Mouse (Mus musculus): ENCODE results near the gene Sp2. TPM values are rescaled to one million over a fixed set of nuclear protein-coding genes. Genes with fewer than 3 reads are reported as not detected.

The Sp2 gene
- polyA plus RNA-seq, 1 experiment from 2014 or later = 15.7 TPM

DNA sequence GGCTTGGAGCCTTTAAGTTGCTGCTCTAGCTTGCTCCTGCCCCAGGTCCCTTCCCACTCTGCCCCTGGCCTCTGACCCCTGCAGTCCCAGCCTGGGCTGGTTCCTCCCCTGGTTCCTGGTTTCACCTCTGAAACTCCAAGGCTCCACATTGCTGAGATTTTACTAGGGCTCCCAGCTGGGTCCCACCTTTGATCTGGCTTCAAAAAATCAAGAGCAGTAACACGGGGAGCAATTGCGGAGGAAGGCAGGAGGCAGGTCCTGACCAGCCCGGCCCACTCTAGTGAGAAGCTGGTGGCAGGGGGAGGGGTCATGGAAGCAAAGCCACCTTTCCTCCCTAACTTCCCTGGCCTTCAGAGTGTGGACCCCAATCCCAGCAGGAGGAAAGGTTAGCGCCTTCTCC, 2.1 kb upstream of the Sp2 start:
- Histone ChIP-seq H3K4me1 (ENCODE audit: control insufficient read depth, insufficient read depth, low read length) (peaks cover 3% of the 10 kb centered on the region; the same call in 1 of the 2 replicates), H3K36me3 (ENCODE audit: control insufficient read depth, insufficient read depth) (no peaks in the 10 kb centered on the region), H3K9me3 (replicated peaks; ENCODE audit: control insufficient read depth, low read length) (no peaks in the 10 kb centered on the region), H3K27ac (ENCODE audit: low read length) (no peak overlapping the region), H3K9ac (ENCODE audit: low read length) (no peak overlapping the region), H3K4me2 (ENCODE audit: low read depth, low read length) (no peak overlapping the region), H3K4me3 (ENCODE audit: low read length) (no peak overlapping the region), H3K27me3 (ENCODE audit: control insufficient read depth, insufficient read depth, low read length) (peaks cover 38% of the 10 kb centered on the region)
- WGBS = 27% methylated on average over 4 of the region's 4 CpGs
- no peak for ATAC-seq (replicated peaks; ENCODE audit: extremely low read depth, insufficient read depth, low FRiP score)

DNA sequence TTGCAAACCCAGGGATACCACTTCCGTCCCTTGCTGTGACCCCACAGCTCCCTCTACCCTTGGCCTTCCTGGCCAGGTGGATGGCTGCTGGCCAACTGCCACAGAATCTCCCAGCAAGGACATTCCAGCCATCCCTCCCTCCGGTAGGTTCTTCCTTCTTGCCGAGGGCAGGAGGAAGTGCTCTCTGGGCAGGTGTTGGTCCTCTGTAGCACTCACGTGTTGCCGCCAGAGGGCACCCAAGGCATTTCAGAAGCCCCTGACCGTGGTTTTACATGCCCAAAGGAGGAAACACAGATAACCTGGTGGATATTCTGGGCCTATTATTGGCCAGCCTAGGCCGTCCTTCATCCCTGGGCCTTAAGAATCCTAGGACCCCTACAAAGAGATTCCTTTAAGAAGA, 404 bp downstream of the Sp2 start:
- no peak for ATAC-seq (replicated peaks; ENCODE audit: extremely low read depth, insufficient read depth, low FRiP score)
- 3% methylated on average over 7 of the region's 7 CpGs for WGBS
- Histone ChIP-seq H3K4me1 (ENCODE audit: control insufficient read depth, insufficient read depth, low read length) (peaks cover 5% of the 10 kb centered on the region), H3K27ac (ENCODE audit: low read length) (no peak overlapping the region), H3K9ac (ENCODE audit: low read length) (no peak overlapping the region), H3K36me3 (ENCODE audit: control insufficient read depth, insufficient read depth) (no peaks in the 10 kb centered on the region), H3K4me3 (ENCODE audit: low read length) (no peak overlapping the region), H3K9me3 (replicated peaks; ENCODE audit: control insufficient read depth, low read length) (no peaks in the 10 kb centered on the region), H3K4me2 (ENCODE audit: low read depth, low read length) (no peak overlapping the region), H3K27me3 (ENCODE audit: control insufficient read depth, insufficient read depth, low read length) (peaks cover 28% of the 10 kb centered on the region)

DNA sequence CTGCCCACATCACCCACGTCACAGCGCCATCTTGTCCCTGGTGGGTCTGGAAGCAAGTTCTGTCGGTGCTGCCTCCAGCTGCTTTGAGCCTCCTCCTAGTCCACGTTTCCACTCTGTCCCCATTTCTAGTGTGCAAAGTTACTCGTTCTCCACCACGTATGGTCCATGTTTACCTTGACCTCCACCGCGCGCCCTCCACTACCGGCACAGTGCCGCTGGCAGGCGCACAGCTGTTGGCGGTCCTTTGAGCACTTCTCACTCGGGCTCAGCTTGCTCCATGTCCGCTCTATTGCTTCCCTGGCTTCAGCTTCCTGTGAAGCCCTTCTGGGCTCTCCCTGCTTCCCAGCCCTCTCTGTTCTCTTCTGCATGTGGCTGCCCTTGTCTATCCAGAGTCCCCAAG, 1.3 kb downstream of the Sp2 start:
- H3K27me3 ChIP-seq (ENCODE audit: control insufficient read depth, insufficient read depth, low read length) = peaks cover 20% of the 10 kb centered on the region
- no peak overlapping the region for H3K27ac ChIP-seq (ENCODE audit: low read length)
- no peak for ATAC-seq (replicated peaks; ENCODE audit: extremely low read depth, insufficient read depth, low FRiP score)
- H3K4me2 ChIP-seq (ENCODE audit: low read depth, low read length) = no peak overlapping the region
- H3K9me3 ChIP-seq (replicated peaks; ENCODE audit: control insufficient read depth, low read length) = no peaks in the 10 kb centered on the region
- H3K4me1 ChIP-seq (ENCODE audit: control insufficient read depth, insufficient read depth, low read length) = peaks cover 8% of the 10 kb centered on the region
- H3K9ac ChIP-seq (ENCODE audit: low read length) = no peak overlapping the region
- 61% methylated on average over 15 of the region's 15 CpGs for WGBS
- no peaks in the 10 kb centered on the region for H3K36me3 ChIP-seq (ENCODE audit: control insufficient read depth, insufficient read depth)
- no peak overlapping the region for H3K4me3 ChIP-seq (ENCODE audit: low read length)

DNA sequence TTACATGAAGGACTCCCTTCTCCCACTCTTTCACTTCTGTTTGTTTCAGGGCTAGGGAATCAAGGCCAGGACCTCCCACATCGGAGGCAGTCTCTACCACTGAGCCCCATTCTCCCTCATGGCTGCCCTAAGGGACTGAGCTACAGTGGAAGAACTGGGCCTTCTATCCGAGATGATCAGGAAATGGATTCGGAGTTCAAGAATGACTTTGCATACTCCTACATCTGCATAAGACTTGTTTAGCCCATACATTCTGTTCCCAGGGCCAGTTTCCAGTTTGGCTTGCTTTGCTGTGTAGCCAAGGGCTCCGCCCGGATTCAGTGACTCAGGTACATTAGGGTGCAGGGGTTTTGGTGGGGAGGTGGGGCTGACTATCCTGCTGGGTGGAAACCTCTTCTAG, 2.7 kb downstream of the Sp2 start:
- ATAC-seq (replicated peaks; ENCODE audit: extremely low read depth, insufficient read depth, low FRiP score) = no peak
- H3K4me2 ChIP-seq (ENCODE audit: low read depth, low read length) = no peak overlapping the region
- H3K4me1 ChIP-seq (ENCODE audit: control insufficient read depth, insufficient read depth, low read length) = peaks cover 21% of the 10 kb centered on the region
- H3K27me3 ChIP-seq (ENCODE audit: control insufficient read depth, insufficient read depth, low read length) = peaks cover 7% of the 10 kb centered on the region
- no peaks in the 10 kb centered on the region for H3K9me3 ChIP-seq (replicated peaks; ENCODE audit: control insufficient read depth, low read length)
- WGBS = 72% methylated on average over 5 of the region's 5 CpGs
- no peak overlapping the region for H3K27ac ChIP-seq (ENCODE audit: low read length)
- no peaks in the 10 kb centered on the region for H3K36me3 ChIP-seq (ENCODE audit: control insufficient read depth, insufficient read depth)
- no peak overlapping the region for H3K4me3 ChIP-seq (ENCODE audit: low read length)
- no peak overlapping the region for H3K9ac ChIP-seq (ENCODE audit: low read length)

DNA sequence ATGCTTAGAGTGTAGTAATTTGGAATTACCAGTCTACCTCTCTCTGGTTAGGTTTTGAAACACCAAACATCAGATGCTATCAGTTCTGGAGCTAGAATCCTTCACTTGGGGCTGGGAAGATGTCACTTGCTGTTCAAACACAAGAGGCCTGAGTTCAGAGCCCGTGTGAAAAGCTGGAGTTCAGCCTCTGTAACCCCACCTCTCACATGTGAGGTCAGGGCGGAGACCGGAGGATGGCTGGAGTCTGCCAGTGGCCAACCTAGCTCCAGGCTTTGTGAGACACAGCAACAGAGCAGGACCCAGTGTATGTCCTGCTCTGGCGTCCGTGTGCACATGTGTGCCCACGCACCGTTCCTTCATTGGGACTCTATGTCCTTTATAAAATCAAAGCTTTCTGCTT, 3.4 kb downstream of the Sp2 start:
- H3K9ac ChIP-seq (ENCODE audit: low read length) = no peak overlapping the region
- 83% methylated on average over 7 of the region's 7 CpGs for WGBS
- no peaks in the 10 kb centered on the region for H3K36me3 ChIP-seq (ENCODE audit: control insufficient read depth, insufficient read depth)
- ATAC-seq (replicated peaks; ENCODE audit: extremely low read depth, insufficient read depth, low FRiP score) = no peak
- H3K9me3 ChIP-seq (replicated peaks; ENCODE audit: control insufficient read depth, low read length) = no peaks in the 10 kb centered on the region
- peaks cover 22% of the 10 kb centered on the region for H3K4me1 ChIP-seq (ENCODE audit: control insufficient read depth, insufficient read depth, low read length)
- peaks cover 6% of the 10 kb centered on the region for H3K27me3 ChIP-seq (ENCODE audit: control insufficient read depth, insufficient read depth, low read length)
- H3K4me3 ChIP-seq (ENCODE audit: low read length) = no peak overlapping the region
- H3K27ac ChIP-seq (ENCODE audit: low read length) = no peak overlapping the region
- no peak overlapping the region for H3K4me2 ChIP-seq (ENCODE audit: low read depth, low read length)

DNA sequence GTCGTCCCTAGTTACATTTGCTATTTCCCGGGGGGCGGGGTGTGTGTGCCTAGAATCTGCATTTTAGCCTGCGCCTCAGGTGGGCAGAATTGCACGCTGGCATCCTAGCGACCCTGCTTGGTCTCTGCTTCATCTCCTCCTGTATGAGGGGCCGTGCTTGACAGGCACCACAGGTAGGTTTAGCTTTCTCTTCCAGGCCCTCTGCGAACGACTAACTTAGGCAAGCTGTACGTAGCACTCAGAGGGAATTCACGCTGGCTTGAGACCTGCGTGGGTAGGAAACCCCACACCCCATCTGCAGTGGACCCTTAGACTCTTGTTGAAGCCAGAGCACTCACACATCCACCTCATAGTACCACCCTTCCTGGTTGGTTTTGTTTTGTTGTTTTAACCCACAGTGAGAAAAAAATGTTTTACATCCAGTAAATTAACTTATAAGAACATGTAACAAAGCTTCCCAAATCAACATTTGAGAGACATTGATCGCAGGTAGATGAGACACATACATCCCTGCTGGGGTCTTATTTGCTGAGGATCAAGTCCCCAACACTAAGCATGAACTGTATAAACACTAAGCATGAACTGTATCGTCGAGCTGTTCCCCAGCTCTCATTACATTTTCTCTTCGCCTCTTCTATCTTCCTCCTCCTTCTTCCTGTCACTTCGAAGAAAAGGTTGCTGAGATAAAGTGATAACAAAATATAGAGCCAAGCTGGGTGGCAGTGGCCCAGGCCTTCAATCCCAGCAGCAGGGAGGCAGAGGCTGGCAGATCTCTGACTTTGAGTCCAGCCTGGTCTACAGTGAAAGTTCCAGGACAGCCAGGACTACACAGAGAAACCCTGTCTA, 4.1 kb downstream of the Sp2 start:
- H3K27me3 ChIP-seq (ENCODE audit: control insufficient read depth, insufficient read depth, low read length) = no peaks in the 10 kb centered on the region; the same call in 1 of the 2 replicates
- no peak for ATAC-seq (replicated peaks; ENCODE audit: extremely low read depth, insufficient read depth, low FRiP score)
- WGBS = 29% methylated on average over 17 of the region's 17 CpGs
- H3K27ac ChIP-seq (ENCODE audit: low read length) = peak overlapping the region; percentile 90
- no peaks in the 10 kb centered on the region for H3K36me3 ChIP-seq (ENCODE audit: control insufficient read depth, insufficient read depth)
- H3K4me1 ChIP-seq (ENCODE audit: control insufficient read depth, insufficient read depth, low read length) = peaks cover 28% of the 10 kb centered on the region
- H3K9me3 ChIP-seq (replicated peaks; ENCODE audit: control insufficient read depth, low read length) = no peaks in the 10 kb centered on the region
- peak overlapping the region; percentile 97 for H3K4me2 ChIP-seq (ENCODE audit: low read depth, low read length)
- H3K4me3 ChIP-seq (ENCODE audit: low read length) = peak overlapping the region; percentile 79
- peak overlapping the region; percentile 91 for H3K9ac ChIP-seq (ENCODE audit: low read length)

DNA sequence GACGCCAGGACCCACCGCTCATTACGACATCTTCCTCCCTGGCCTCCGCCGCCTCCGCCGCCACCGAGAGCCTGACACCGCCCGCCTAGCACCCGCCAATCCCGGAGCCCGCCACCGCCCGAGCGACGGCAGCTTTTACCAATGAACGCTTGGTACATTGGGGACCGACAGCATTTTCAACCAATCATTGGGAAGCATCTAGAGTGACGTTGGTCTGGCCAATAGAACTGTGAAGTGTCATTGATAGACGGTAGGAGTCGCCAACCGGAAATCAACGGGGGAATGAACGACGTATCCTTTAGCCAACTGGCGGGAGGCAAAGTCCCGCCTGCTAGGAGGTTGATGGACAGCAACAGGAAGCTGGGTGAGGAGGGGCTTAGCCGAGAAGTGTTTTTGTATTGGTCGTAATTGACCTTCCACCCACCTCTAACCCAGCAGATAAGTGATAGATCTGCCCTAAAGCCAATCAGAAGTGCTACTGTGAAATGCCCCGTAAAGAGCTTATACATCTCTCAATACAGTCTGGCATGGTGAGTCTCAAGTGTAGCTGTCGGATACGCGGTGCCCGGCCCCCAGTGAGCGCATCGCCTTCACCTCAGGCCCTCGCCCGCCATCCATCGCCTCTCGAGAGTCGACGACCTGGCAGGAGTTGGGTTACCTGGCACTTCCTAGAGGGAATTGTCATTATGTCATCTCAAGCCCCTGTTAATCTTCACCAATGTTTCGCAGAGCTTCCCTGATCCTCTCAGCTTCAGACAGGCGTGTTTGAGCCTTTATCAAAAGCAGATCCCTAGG, 5.0 kb downstream of the Sp2 start:
- Histone ChIP-seq H3K9ac (ENCODE audit: low read length) (peak overlapping the region; percentile 91), H3K4me2 (ENCODE audit: low read depth, low read length) (peak overlapping the region; percentile 97), H3K4me3 (ENCODE audit: low read length) (peak overlapping the region; percentile 79), H3K27ac (ENCODE audit: low read length) (peak overlapping the region; percentile 95), H3K9me3 (replicated peaks; ENCODE audit: control insufficient read depth, low read length) (no peaks in the 10 kb centered on the region), H3K4me1 (ENCODE audit: control insufficient read depth, insufficient read depth, low read length) (peaks cover 28% of the 10 kb centered on the region), H3K27me3 (ENCODE audit: control insufficient read depth, insufficient read depth, low read length) (no peaks in the 10 kb centered on the region; the same call in 1 of the 2 replicates), H3K36me3 (ENCODE audit: control insufficient read depth, insufficient read depth) (no peaks in the 10 kb centered on the region)
- WGBS = under 1% methylated on average over 45 of the region's 45 CpGs
- peak; percentile 94 for ATAC-seq (replicated peaks; ENCODE audit: extremely low read depth, insufficient read depth, low FRiP score)

DNA sequence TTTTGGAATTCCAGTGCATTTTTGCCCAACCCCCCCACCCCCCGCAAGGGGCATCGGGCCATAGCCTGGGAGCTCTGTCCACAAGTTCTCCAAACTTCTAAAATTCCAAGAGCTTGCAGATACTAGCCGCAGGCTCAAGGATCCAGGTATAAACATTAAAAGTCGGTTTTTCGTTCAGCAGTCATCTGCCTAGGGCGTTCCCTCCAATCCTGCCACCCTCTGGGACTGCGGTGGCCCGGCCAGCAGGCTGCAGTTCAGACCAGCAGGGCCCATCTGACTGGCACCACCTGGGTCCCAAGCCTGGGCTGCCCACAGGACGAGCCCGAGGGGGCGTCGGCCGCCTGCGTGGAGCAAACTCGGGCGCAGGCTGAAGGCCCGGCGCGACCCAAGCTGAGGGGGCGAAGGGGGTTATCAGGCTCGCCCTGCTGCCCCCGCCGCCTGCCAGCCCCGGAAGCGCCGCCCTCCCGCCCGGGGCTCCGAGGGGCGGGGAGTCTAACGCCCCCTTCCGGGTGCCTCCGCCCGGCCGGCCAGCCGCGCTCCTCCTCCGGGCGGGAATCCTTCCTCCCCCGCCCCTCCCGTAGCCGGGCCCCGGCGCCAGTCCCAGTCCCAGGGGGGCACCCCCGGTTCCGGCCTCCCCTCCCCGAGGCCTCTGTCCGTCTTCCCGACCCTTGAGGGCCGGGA, 5.7 kb downstream of the Sp2 start:
- H3K4me1 ChIP-seq (ENCODE audit: control insufficient read depth, insufficient read depth, low read length) = peaks cover 33% of the 10 kb centered on the region
- no peaks in the 10 kb centered on the region for H3K36me3 ChIP-seq (ENCODE audit: control insufficient read depth, insufficient read depth)
- WGBS = 1% methylated on average over 36 of the region's 50 CpGs
- H3K27ac ChIP-seq (ENCODE audit: low read length) = peak overlapping the region; percentile 95
- no peaks in the 10 kb centered on the region for H3K9me3 ChIP-seq (replicated peaks; ENCODE audit: control insufficient read depth, low read length)
- H3K9ac ChIP-seq (ENCODE audit: low read length) = peak overlapping the region; percentile 87
- ATAC-seq (replicated peaks; ENCODE audit: extremely low read depth, insufficient read depth, low FRiP score) = peak; percentile 81
- H3K4me2 ChIP-seq (ENCODE audit: low read depth, low read length) = peak overlapping the region; percentile 87
- H3K27me3 ChIP-seq (ENCODE audit: control insufficient read depth, insufficient read depth, low read length) = no peaks in the 10 kb centered on the region; the same call in 1 of the 2 replicates
- peak overlapping the region; percentile 68 for H3K4me3 ChIP-seq (ENCODE audit: low read length)

All from heart, embryonic 16.5 days (tissue).